Mouse (Mus musculus) embryonic facial prominence, embryonic 11.5 days (tissue): Measurements from ENCODE around the gene Krtap3-1. TPM values are rescaled to one million over a fixed set of nuclear protein-coding genes. Genes with fewer than 3 reads are reported as not detected.
"Not testable (repeated sequence)": the region's sequence is repeated elsewhere in the genome, so short reads cannot be mapped to it uniquely, and the experiment has no call there.

Experiments
- ATAC-seq: fragments of 200-750 bp; cut with Nextera tagmentation; replicated peaks from 2 replicates; pipeline ENCODE4 v1.8.0; 2017; ENCODE audit warnings: low read depth; ENCODE audit not compliant: insufficient number of reproducible peaks, low FRiP score, low TSS enrichment
- DNase-seq: peaks from one replicate; pipeline ENCODE4 v3.0.0-alpha.2; 2015; ENCODE audit warnings: low spot score
- H3K27ac ChIP-seq: fragments of 300-500 bp; sonication (generic); replicated peaks from 2 replicates; pipeline ENCODE4 v1.5.1; 2014; ENCODE audit warnings: mild to moderate bottlenecking, low read depth, low read length, control low read depth
- H3K27me3 ChIP-seq: fragments of 300-500 bp; sonication (generic); 2 replicates; pipeline ENCODE4 v1.6.1; 2014; ENCODE audit warnings: mild to moderate bottlenecking, low read length, moderate library complexity, mixed read lengths; ENCODE audit not compliant: control insufficient read depth, insufficient read depth
- H3K36me3 ChIP-seq: fragments of 300-500 bp; sonication (generic); replicated peaks from 2 replicates; pipeline ENCODE4 v1.6.1; 2014; ENCODE audit warnings: low read depth, mild to moderate bottlenecking, low read length, moderate library complexity, mixed read lengths; ENCODE audit not compliant: control insufficient read depth, insufficient read depth
- H3K4me1 ChIP-seq: fragments of 300-500 bp; sonication (generic); 2 replicates; pipeline ENCODE4 v1.6.1; 2014; ENCODE audit warnings: low read length, mixed read lengths; ENCODE audit not compliant: control insufficient read depth, insufficient read depth
- H3K4me2 ChIP-seq: fragments of 300-500 bp; sonication (generic); 2 replicates; pipeline ENCODE4 v1.6.1; 2014; ENCODE audit warnings: low read depth, mild to moderate bottlenecking, control low read depth, low read length, moderate library complexity
- H3K4me3 ChIP-seq: fragments of 300-500 bp; sonication (generic); 2 replicates; pipeline ENCODE4 v1.5.1; 2014; ENCODE audit warnings: low read depth, low read length, control low read depth
- H3K9ac ChIP-seq: fragments of 300-500 bp; sonication (generic); replicated peaks from 2 replicates; pipeline ENCODE4 v1.6.1; 2014; ENCODE audit warnings: mild to moderate bottlenecking, control low read depth, low read length
- H3K9me3 ChIP-seq: fragments of 300-500 bp; sonication (generic); replicated peaks from 2 replicates; pipeline ENCODE4 v1.6.1; 2016; ENCODE audit warnings: mild to moderate bottlenecking, low read length, inconsistent platforms, mixed read lengths; ENCODE audit not compliant: control insufficient read depth
- WGBS: fragments of 180-500 bp; shearing (Covaris S2); extraction: QIAGEN DNeasy Blood & Tissue Kit; methylation state at CpG from one replicate; pipeline ENCODE4 v1.1.7; 2014; 5-methylcytosine and 5-hydroxymethylcytosine counted together
- polyA plus RNA-seq: library from polyadenylated mRNA; unstranded; fragments of >200 nt; fragmentation: Nextera tagmentation; extraction: Ambion mirVana; gene quantifications from 2 replicates; pipeline ENCODE4 v1.2.1, GENCODE M21; 2014

The Krtap3-1 gene
- polyA plus RNA-seq, result not detected in 2 replicates

GRCm38 (mm10) chr11:99566530-99566929, at the start of gene Krtap3-1:
Gene Krtap3-1, minus strand, starts transcription at chr11:99566630.
- H3K4me2 ChIP-seq, result no peak within 1 kb of the TSS
- H3K4me3 ChIP-seq, result no peak within 1 kb of the TSS
- H3K9me3 ChIP-seq, result no peaks in the 10 kb centered on the region
- H3K27ac ChIP-seq, result no peak within 1 kb of the TSS
- no peaks in the 10 kb centered on the region for H3K27me3 ChIP-seq
- H3K9ac ChIP-seq, result no peak within 1 kb of the TSS
- 91% methylated on average over 7 of the region's 7 CpGs for WGBS
- no peak for DNase-seq
- H3K36me3 ChIP-seq, result no peaks in the 10 kb centered on the region
- H3K4me1 ChIP-seq, result no peaks in the 10 kb centered on the region
- no peak for ATAC-seq

GRCm38 (mm10) chr11:99614796-99615363, 48.5 kb upstream of the Krtap3-1 start, which contains the start of gene Krtap2-4:
Gene Krtap2-4, minus strand, starts transcription at chr11:99614846.
- no peak for ATAC-seq

GRCm38 (mm10) chr11:99610089-99610488, 43.7 kb upstream of the Krtap3-1 start, which contains the start of gene Gm11937:
Gene Gm11937, minus strand, starts transcription at chr11:99610189.
- not testable (repeated sequence) for ATAC-seq, H3K4me1 ChIP-seq
- WGBS, result 71% methylated on average over 1 of the region's 2 CpGs

More at GRCm38 (mm10) chr11:99614796-99615363, 48.5 kb upstream of the Krtap3-1 start, which contains the start of gene Krtap2-4:
- no peak within 1 kb of the TSS for H3K4me2 ChIP-seq
- H3K4me3 ChIP-seq, result no peak within 1 kb of the TSS
- H3K27me3 ChIP-seq, result no peaks in the 10 kb centered on the region
- DNase-seq, result no peak
- no peak within 1 kb of the TSS for H3K9ac ChIP-seq
- H3K4me1 ChIP-seq, result no peaks in the 10 kb centered on the region
- no peaks in the 10 kb centered on the region for H3K36me3 ChIP-seq
- WGBS, result 76% methylated on average over 3 of the region's 3 CpGs
- H3K9me3 ChIP-seq, result no peaks in the 10 kb centered on the region
- no peak within 1 kb of the TSS for H3K27ac ChIP-seq

GRCm38 (mm10) chr11:99609126-99609525, 42.7 kb upstream of the Krtap3-1 start:
- WGBS, result 75% methylated on average over 1 of the region's 1 CpGs
- DNase-seq, result no peak
- Histone ChIP-seq H3K36me3 (no peaks in the 10 kb centered on the region), H3K4me1 (no peaks in the 10 kb centered on the region), H3K27ac (no peak overlapping the region), H3K4me3 (no peak overlapping the region), H3K27me3 (no peaks in the 10 kb centered on the region), H3K9ac (no peak overlapping the region), H3K9me3 (no peaks in the 10 kb centered on the region), H3K4me2 (no peak overlapping the region)
- no peak for ATAC-seq

More at GRCm38 (mm10) chr11:99610089-99610488, 43.7 kb upstream of the Krtap3-1 start, which contains the start of gene Gm11937:
- not testable (repeated sequence) for H3K4me3 ChIP-seq, DNase-seq, H3K4me2 ChIP-seq, H3K36me3 ChIP-seq, H3K27ac ChIP-seq, H3K27me3 ChIP-seq, H3K9me3 ChIP-seq, H3K9ac ChIP-seq

- not testable (repeated sequence) for H3K4me3 ChIP-seq, ATAC-seq, H3K36me3 ChIP-seq, H3K4me2 ChIP-seq, H3K4me1 ChIP-seq, H3K9me3 ChIP-seq, H3K27ac ChIP-seq, H3K9ac ChIP-seq, DNase-seq, H3K27me3 ChIP-seq
- WGBS, result 56% methylated on average over 1 of the region's 1 CpGs
Observed at GRCm38 (mm10) chr11:99603208-99603607, 36.8 kb upstream of the Krtap3-1 start, which contains the start of gene Gm11938. Gene Gm11938, minus strand, starts transcription at chr11:99603308.

- H3K4me1 ChIP-seq, result not testable (repeated sequence)
Observed at GRCm38 (mm10) chr11:99597742-99598141, 31.3 kb upstream of the Krtap3-1 start, which contains the start of gene Krtap9-3. Gene Krtap9-3, minus strand, starts transcription at chr11:99598105.

GRCm38 (mm10) chr11:99590981-99591380, 24.6 kb upstream of the Krtap3-1 start, which contains the start of gene Krtap1-3:
Gene Krtap1-3, minus strand, starts transcription at chr11:99591339.
- H3K9ac ChIP-seq, result no peak within 1 kb of the TSS
- no peaks in the 10 kb centered on the region for H3K4me1 ChIP-seq
- H3K36me3 ChIP-seq, result no peaks in the 10 kb centered on the region
- no peak within 1 kb of the TSS for H3K27ac ChIP-seq
- no peaks in the 10 kb centered on the region for H3K27me3 ChIP-seq
- DNase-seq (no peak), ATAC-seq (no peak)
- H3K4me3 ChIP-seq, result no peak within 1 kb of the TSS
- WGBS, result 88% methylated on average over 6 of the region's 6 CpGs
- H3K9me3 ChIP-seq, result no peaks in the 10 kb centered on the region
- H3K4me2 ChIP-seq, result no peak within 1 kb of the TSS

More at GRCm38 (mm10) chr11:99597742-99598141, 31.3 kb upstream of the Krtap3-1 start, which contains the start of gene Krtap9-3:
- DNase-seq, H3K27ac ChIP-seq, H3K27me3 ChIP-seq, H3K9me3 ChIP-seq, H3K9ac ChIP-seq, H3K36me3 ChIP-seq, H3K4me2 ChIP-seq, H3K4me3 ChIP-seq, ATAC-seq: not testable (repeated sequence)
- 92% methylated on average over 4 of the region's 6 CpGs for WGBS

GRCm38 (mm10) chr11:99585096-99585495, 18.7 kb upstream of the Krtap3-1 start:
- no peaks in the 10 kb centered on the region for H3K27me3 ChIP-seq
- DNase-seq (no peak), ATAC-seq (no peak)
- no peak overlapping the region for H3K4me2 ChIP-seq
- H3K9me3 ChIP-seq, result no peaks in the 10 kb centered on the region
- H3K4me3 ChIP-seq, result no peak overlapping the region
- H3K9ac ChIP-seq, result no peak overlapping the region
- 94% methylated on average over 7 of the region's 7 CpGs for WGBS
- H3K27ac ChIP-seq, result no peak overlapping the region
- H3K36me3 ChIP-seq, result no peaks in the 10 kb centered on the region
- H3K4me1 ChIP-seq, result no peaks in the 10 kb centered on the region
